Mouse (Mus musculus) retina, adult 2 months (tissue): ENCODE results near the gene Mgarp.
"Not testable (repeated sequence)": the region's sequence is repeated elsewhere in the genome, so short reads cannot be mapped to it uniquely, and the experiment has no call there.

Source experiments
- DNase-seq: peaks from one replicate; pipeline ENCODE4 v3.0.0-alpha.2; 2012; ENCODE audit warnings: low read depth, low spot score

Gene Mgarp

GRCm38 (mm10) chr3:51396219-51397068, at the start of gene Mgarp:
Gene Mgarp, minus strand, starts transcription at chr3:51396738.
- DNase-seq: peak; percentile 76

- no peak for DNase-seq
Measured at GRCm38 (mm10) chr3:51434871-51435595, 38.5 kb upstream of the Mgarp start.

GRCm38 (mm10) chr3:51434364-51434763, 37.8 kb upstream of the Mgarp start:
- not testable (repeated sequence) for DNase-seq

GRCm38 (mm10) chr3:51425394-51425793, 28.9 kb upstream of the Mgarp start:
- no peak for DNase-seq

- no peak for DNase-seq
Measured at GRCm38 (mm10) chr3:51421921-51422320, 25.4 kb upstream of the Mgarp start.

- DNase-seq: no peak
Measured at GRCm38 (mm10) chr3:51417966-51418365, 21.4 kb upstream of the Mgarp start.

GRCm38 (mm10) chr3:51417485-51417884, 20.9 kb upstream of the Mgarp start:
- DNase-seq: no peak

- DNase-seq: no peak
Measured at GRCm38 (mm10) chr3:51417135-51417458, 20.6 kb upstream of the Mgarp start.

GRCm38 (mm10) chr3:51416364-51417134, 20.0 kb upstream of the Mgarp start:
- no peak for DNase-seq

GRCm38 (mm10) chr3:51416073-51416363, 19.5 kb upstream of the Mgarp start:
- no peak for DNase-seq

- DNase-seq: peak; percentile 89
Measured at GRCm38 (mm10) chr3:51415098-51416072, 18.8 kb upstream of the Mgarp start, which contains the start of gene Naa15. Gene Naa15, plus strand, starts transcription at chr3:51415148.

GRCm38 (mm10) chr3:51413276-51413675, 16.7 kb upstream of the Mgarp start:
- no peak for DNase-seq

- DNase-seq: no peak
Measured at GRCm38 (mm10) chr3:51412457-51412856, 15.9 kb upstream of the Mgarp start.

GRCm38 (mm10) chr3:51408561-51409183, 12.1 kb upstream of the Mgarp start, which contains the start of gene Ndufc1:
Gene Ndufc1, minus strand, starts transcription at chr3:51408988.
- peak; percentile 81 for DNase-seq

GRCm38 (mm10) chr3:51407870-51408560, 11.5 kb upstream of the Mgarp start:
- DNase-seq: no peak

GRCm38 (mm10) chr3:51402628-51403027, 6.1 kb upstream of the Mgarp start:
- no peak for DNase-seq

- DNase-seq: not testable (repeated sequence)
Measured at GRCm38 (mm10) chr3:51402054-51402453, 5.5 kb upstream of the Mgarp start.

- no peak for DNase-seq
Measured at GRCm38 (mm10) chr3:51400682-51401081, 4.1 kb upstream of the Mgarp start.

- DNase-seq: no peak
Measured at GRCm38 (mm10) chr3:51399531-51399930, 3.0 kb upstream of the Mgarp start.

GRCm38 (mm10) chr3:51398667-51399066, 2.1 kb upstream of the Mgarp start:
- DNase-seq: no peak
